Mouse (Mus musculus) stomach, postnatal 0 days (tissue): ENCODE data around the gene Igfbp2.

Source experiments
- CTCF ChIP-seq: IDR thresholded peaks from 2 replicates; pipeline ENCODE4 v1.5.1; 2016; ENCODE audit warnings: antibody characterized with exemption, low read depth, mild to moderate bottlenecking, moderate library complexity
- EP300 ChIP-seq: optimal IDR thresholded peaks from 2 replicates; pipeline ENCODE3; 2016; ENCODE audit warnings: antibody characterized with exemption

- TF ChIP-seq CTCF (no peak), EP300 (no peak)
Observed at GRCm38 (mm10) chr1:72792262-72792661, 32.0 kb upstream of the Igfbp2 start.
